Mouse (Mus musculus) right cerebral cortex, postnatal 14 days (tissue): ENCODE results near the gene Atpif1.

ENCODE experiments used
- DNase-seq: peaks from one replicate; pipeline ENCODE4 v3.0.0; 2022

Atpif1 gene

GRCm38 (mm10) chr4:132524808-132525207 is 8.7 kb downstream of the Atpif1 start:
- no peak for DNase-seq

GRCm38 (mm10) chr4:132524321-132524741 is 9.1 kb downstream of the Atpif1 start:
- DNase-seq = no peak

GRCm38 (mm10) chr4:132519188-132519587 is 14.3 kb downstream of the Atpif1 start:
- DNase-seq = no peak

GRCm38 (mm10) chr4:132518066-132518465 is 15.4 kb downstream of the Atpif1 start:
- no peak for DNase-seq

GRCm38 (mm10) chr4:132515369-132516155 is 17.9 kb downstream of the Atpif1 start:
- peak; percentile 87 for DNase-seq

GRCm38 (mm10) chr4:132514555-132515135 is 18.8 kb downstream of the Atpif1 start:
- peak; percentile 76 for DNase-seq

- no peak for DNase-seq
These were observed 19.8 kb downstream of the Atpif1 start for GRCm38 (mm10) chr4:132513395-132514273.

GRCm38 (mm10) chr4:132512080-132512479 is 21.4 kb downstream of the Atpif1 start:
- no peak for DNase-seq

GRCm38 (mm10) chr4:132510352-132510798 is 23.1 kb downstream of the Atpif1 start, which contains the start of gene Sesn2:
TSS of gene Sesn2 (minus strand) at chr4:132510501.
- DNase-seq = peak; percentile 95

- peak; percentile 66 for DNase-seq
These were observed 23.7 kb downstream of the Atpif1 start for GRCm38 (mm10) chr4:132509621-132510296.

- no peak for DNase-seq
These were observed 26.2 kb downstream of the Atpif1 start for GRCm38 (mm10) chr4:132507210-132507609.

- no peak for DNase-seq
These were observed 27.2 kb downstream of the Atpif1 start for GRCm38 (mm10) chr4:132506250-132506649.

- no peak for DNase-seq
These were observed 27.7 kb downstream of the Atpif1 start for GRCm38 (mm10) chr4:132505800-132506199.

GRCm38 (mm10) chr4:132505034-132505738 is 28.3 kb downstream of the Atpif1 start:
- DNase-seq = no peak

GRCm38 (mm10) chr4:132503344-132503743 is 30.1 kb downstream of the Atpif1 start:
- no peak for DNase-seq

- DNase-seq = no peak
These were observed 31.8 kb downstream of the Atpif1 start for GRCm38 (mm10) chr4:132501639-132502038.

GRCm38 (mm10) chr4:132494271-132494918 is 39.1 kb downstream of the Atpif1 start:
- peak; percentile 30 for DNase-seq

GRCm38 (mm10) chr4:132492178-132493060 is 41.0 kb downstream of the Atpif1 start:
- DNase-seq = no peak

GRCm38 (mm10) chr4:132491748-132492147 is 41.7 kb downstream of the Atpif1 start:
- no peak for DNase-seq

GRCm38 (mm10) chr4:132491057-132491456 is 42.4 kb downstream of the Atpif1 start:
- no peak for DNase-seq
